Mouse (Mus musculus) intestine, embryonic 16.5 days (tissue): Measurements from ENCODE around the gene Atp5e. TPM values are rescaled to one million over a fixed set of nuclear protein-coding genes. Genes with fewer than 3 reads are reported as not detected.

Source experiments
- ATAC-seq: fragments of 200-750 bp; cut with Nextera tagmentation; 2 replicates; pipeline ENCODE4 v1.8.0; 2017; ENCODE audit warnings: moderate TSS enrichment, moderate library complexity
- H3K27ac ChIP-seq: fragments of 300-500 bp; sonication (generic); 2 replicates; pipeline ENCODE4 v1.5.1; 2014; ENCODE audit warnings: mild to moderate bottlenecking, low read length
- H3K27me3 ChIP-seq: fragments of 300-500 bp; sonication (generic); replicated peaks from 2 replicates; pipeline ENCODE4 v1.6.1; 2014; ENCODE audit warnings: low read length, control low read depth, mixed read lengths; ENCODE audit not compliant: control insufficient read depth, insufficient read depth
- H3K36me3 ChIP-seq: fragments of 300-500 bp; sonication (generic); 2 replicates; pipeline ENCODE4 v1.6.1; 2014; ENCODE audit warnings: low read length, control low read depth; ENCODE audit not compliant: control insufficient read depth, insufficient read depth
- H3K4me1 ChIP-seq: fragments of 300-500 bp; sonication (generic); 2 replicates; pipeline ENCODE4 v1.6.1; 2014; ENCODE audit warnings: low read length, control low read depth, mixed read lengths; ENCODE audit not compliant: control insufficient read depth, insufficient read depth
- H3K4me2 ChIP-seq: fragments of 300-500 bp; sonication (generic); 2 replicates; pipeline ENCODE4 v1.6.1; 2014; ENCODE audit warnings: low read depth, low read length, control low read depth
- H3K4me3 ChIP-seq: fragments of 300-500 bp; sonication (generic); 2 replicates; pipeline ENCODE4 v1.5.1; 2014; ENCODE audit warnings: mild to moderate bottlenecking, low read length
- H3K9ac ChIP-seq: fragments of 300-500 bp; sonication (generic); 2 replicates; pipeline ENCODE4 v1.6.1; 2014; ENCODE audit warnings: low read depth, low read length
- H3K9me3 ChIP-seq: fragments of 300-500 bp; sonication (generic); 2 replicates; pipeline ENCODE4 v1.6.1; 2016; ENCODE audit warnings: low read length, control low read depth; ENCODE audit not compliant: control insufficient read depth
- WGBS: fragments of 180-500 bp; shearing (Covaris S2); extraction: QIAGEN DNeasy Blood & Tissue Kit; methylation state at CpG from one replicate; pipeline ENCODE4 v1.1.7; 2014; 5-methylcytosine and 5-hydroxymethylcytosine counted together
- polyA plus RNA-seq: library from polyadenylated mRNA; unstranded; fragments of >200 nt; fragmentation: Nextera tagmentation; extraction: Ambion mirVana; gene quantifications from 2 replicates; pipeline ENCODE4 v1.2.1, GENCODE M21; 2015

Atp5e gene
- polyA plus RNA-seq, 1 experiment from 2014 or later: 798 TPM

GRCm38 (mm10) chr2:174439961-174440360, 23.9 kb downstream of the Atp5e start:
- ATAC-seq: no peak
- Histone ChIP-seq H3K4me1 (peaks cover 28% of the 10 kb centered on the region), H3K27me3 (no peaks in the 10 kb centered on the region), H3K27ac (no peak overlapping the region), H3K9me3 (no peaks in the 10 kb centered on the region), H3K4me3 (no peak overlapping the region), H3K4me2 (no peak overlapping the region), H3K36me3 (no peaks in the 10 kb centered on the region), H3K9ac (no peak overlapping the region)
- 79% methylated on average over 9 of the region's 9 CpGs for WGBS

- Histone ChIP-seq H3K4me2 (peak overlapping the region; percentile 87; the same call in 1 of the 2 replicates), H3K27me3 (no peaks in the 10 kb centered on the region), H3K4me3 (no peak overlapping the region), H3K4me1 (peaks cover 28% of the 10 kb centered on the region), H3K9me3 (no peaks in the 10 kb centered on the region), H3K27ac (no peak overlapping the region), H3K36me3 (0 out of 2 replicates have a peak, but pooled peaks cover 1% of the 10 kb centered on the region), H3K9ac (no peak overlapping the region)
- no peak for ATAC-seq
- WGBS: 64% methylated on average over 5 of the region's 5 CpGs
Observed at GRCm38 (mm10) chr2:174439450-174439838, 24.5 kb downstream of the Atp5e start.

DNA sequence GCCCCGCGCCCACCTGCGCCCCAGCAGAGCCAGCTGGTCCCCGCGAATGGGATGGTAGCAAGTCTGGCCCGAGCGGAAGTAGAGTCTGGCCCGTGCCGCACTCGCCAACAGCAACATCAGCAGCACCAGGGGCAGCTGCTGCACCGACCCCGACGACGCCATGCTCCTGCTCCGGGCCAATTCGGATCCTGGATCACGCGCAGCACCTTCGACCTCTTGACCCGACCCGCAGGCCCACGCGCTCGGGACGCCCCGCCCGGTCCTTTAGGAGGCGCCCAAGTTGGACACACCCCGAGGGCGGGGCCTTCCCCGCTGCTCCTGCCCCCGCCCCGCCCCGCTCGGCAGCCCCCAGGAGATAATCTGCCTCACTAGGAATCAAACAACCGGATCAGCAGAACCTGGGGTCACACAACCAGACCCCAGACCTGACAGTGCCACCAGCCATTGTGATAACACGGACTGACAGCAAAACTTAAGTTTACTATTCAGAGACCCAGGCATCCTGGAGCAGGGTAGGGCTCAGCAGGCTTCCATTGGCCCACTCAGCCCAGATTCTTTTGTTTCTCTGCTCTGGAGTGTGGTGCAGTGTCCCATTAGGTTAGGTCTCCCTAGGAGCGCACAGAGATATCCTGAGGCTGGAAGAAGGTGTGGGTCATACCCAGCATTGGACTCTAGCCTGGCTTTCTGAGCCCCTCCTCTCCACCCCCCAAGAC, 25.0 kb downstream of the Atp5e start, which contains the start of gene Ctsz:
TSS of gene Ctsz (minus strand) at position 303 of the 713 bp plus-strand sequence.
- under 1% methylated on average over 38 of the region's 38 CpGs for WGBS
- peak; percentile 73 for ATAC-seq
- H3K4me3 ChIP-seq: peak within 1 kb of the TSS; percentile 72
- no peaks in the 10 kb centered on the region for H3K9me3 ChIP-seq
- peak within 1 kb of the TSS; percentile 79 for H3K9ac ChIP-seq
- H3K4me1 ChIP-seq: peaks cover 28% of the 10 kb centered on the region
- H3K36me3 ChIP-seq: 0 out of 2 replicates have a peak, but pooled peaks cover 6% of the 10 kb centered on the region
- H3K4me2 ChIP-seq: peak within 1 kb of the TSS; percentile 87
- H3K27ac ChIP-seq: peak within 1 kb of the TSS; percentile 69
- no peaks in the 10 kb centered on the region for H3K27me3 ChIP-seq

- H3K27me3 ChIP-seq: no peaks in the 10 kb centered on the region
- peak; percentile 4 for ATAC-seq
Observed at GRCm38 (mm10) chr2:174438181-174438580, 25.7 kb downstream of the Atp5e start.

GRCm38 (mm10) chr2:174437697-174437982, 26.3 kb downstream of the Atp5e start:
- peak; percentile 16 for ATAC-seq

More at GRCm38 (mm10) chr2:174438181-174438580, 25.7 kb downstream of the Atp5e start:
- WGBS: 61% methylated on average over 11 of the region's 11 CpGs
- Histone ChIP-seq H3K4me1 (peaks cover 28% of the 10 kb centered on the region), H3K36me3 (peaks cover 9% of the 10 kb centered on the region; the same call in 1 of the 2 replicates), H3K9ac (peak overlapping the region; percentile 79), H3K27ac (peak overlapping the region; percentile 69), H3K9me3 (no peaks in the 10 kb centered on the region), H3K4me2 (peak overlapping the region; percentile 87), H3K4me3 (peak overlapping the region; percentile 72)

GRCm38 (mm10) chr2:174436916-174437696, 26.8 kb downstream of the Atp5e start:
- Histone ChIP-seq H3K4me3 (peak overlapping the region; percentile 72), H3K9ac (peak overlapping the region; percentile 79; the same call in 1 of the 2 replicates), H3K27ac (0 out of 2 replicates have a peak overlapping the region, but pooled peaks have one; percentile 24), H3K36me3 (peaks cover 12% of the 10 kb centered on the region; the same call in 1 of the 2 replicates), H3K27me3 (no peaks in the 10 kb centered on the region), H3K9me3 (no peaks in the 10 kb centered on the region), H3K4me2 (peak overlapping the region; percentile 87), H3K4me1 (peaks cover 28% of the 10 kb centered on the region)
- 89% methylated on average over 7 of the region's 7 CpGs for WGBS
- no peak for ATAC-seq

More at GRCm38 (mm10) chr2:174437697-174437982, 26.3 kb downstream of the Atp5e start:
- Histone ChIP-seq H3K9ac (peak overlapping the region; percentile 79), H3K4me1 (peaks cover 28% of the 10 kb centered on the region), H3K27ac (peak overlapping the region; percentile 69), H3K4me2 (peak overlapping the region; percentile 87), H3K36me3 (peaks cover 10% of the 10 kb centered on the region; the same call in 1 of the 2 replicates), H3K9me3 (no peaks in the 10 kb centered on the region), H3K4me3 (peak overlapping the region; percentile 72), H3K27me3 (no peaks in the 10 kb centered on the region)
- 82% methylated on average over 4 of the region's 4 CpGs for WGBS

GRCm38 (mm10) chr2:174436076-174436701, 27.7 kb downstream of the Atp5e start:
- no peak overlapping the region for H3K4me3 ChIP-seq
- H3K4me1 ChIP-seq: peaks cover 23% of the 10 kb centered on the region
- H3K9ac ChIP-seq: no peak overlapping the region
- 87% methylated on average over 26 of the region's 26 CpGs for WGBS
- H3K36me3 ChIP-seq: peaks cover 12% of the 10 kb centered on the region; the same call in 1 of the 2 replicates
- H3K9me3 ChIP-seq: no peaks in the 10 kb centered on the region
- H3K27me3 ChIP-seq: no peaks in the 10 kb centered on the region
- ATAC-seq: no peak
- no peak overlapping the region for H3K27ac ChIP-seq
- H3K4me2 ChIP-seq: 0 out of 2 replicates have a peak overlapping the region, but pooled peaks have one; percentile 9

DNA sequence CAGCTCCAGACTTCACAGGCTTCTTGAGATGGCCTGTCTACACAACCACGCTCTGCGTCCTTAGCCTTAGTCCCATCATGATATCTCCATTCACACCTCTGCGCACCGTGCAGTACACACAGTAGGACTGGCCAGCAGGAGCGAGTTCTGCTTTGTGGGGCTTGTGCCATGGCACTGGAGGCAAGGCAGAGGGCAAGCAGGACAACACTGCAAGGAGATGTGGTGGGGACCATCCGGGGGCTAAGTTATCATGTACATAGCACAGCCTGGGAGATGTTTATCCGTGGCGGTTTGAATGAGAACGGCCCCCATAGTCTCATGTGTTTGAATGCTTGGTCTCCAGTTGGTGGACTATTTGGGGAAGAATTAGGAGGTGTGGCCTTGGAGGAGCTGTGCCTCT, 29.0 kb downstream of the Atp5e start:
- WGBS: 96% methylated on average over 9 of the region's 9 CpGs
- Histone ChIP-seq H3K9ac (no peak overlapping the region), H3K9me3 (no peaks in the 10 kb centered on the region), H3K27me3 (no peaks in the 10 kb centered on the region), H3K4me2 (no peak overlapping the region), H3K27ac (no peak overlapping the region), H3K4me1 (peaks cover 23% of the 10 kb centered on the region), H3K4me3 (no peak overlapping the region), H3K36me3 (peaks cover 12% of the 10 kb centered on the region; the same call in 1 of the 2 replicates)
- ATAC-seq: no peak
